10 mouse cellular contexts compared by ENCODE assay signal in the genomic region with DNA sequence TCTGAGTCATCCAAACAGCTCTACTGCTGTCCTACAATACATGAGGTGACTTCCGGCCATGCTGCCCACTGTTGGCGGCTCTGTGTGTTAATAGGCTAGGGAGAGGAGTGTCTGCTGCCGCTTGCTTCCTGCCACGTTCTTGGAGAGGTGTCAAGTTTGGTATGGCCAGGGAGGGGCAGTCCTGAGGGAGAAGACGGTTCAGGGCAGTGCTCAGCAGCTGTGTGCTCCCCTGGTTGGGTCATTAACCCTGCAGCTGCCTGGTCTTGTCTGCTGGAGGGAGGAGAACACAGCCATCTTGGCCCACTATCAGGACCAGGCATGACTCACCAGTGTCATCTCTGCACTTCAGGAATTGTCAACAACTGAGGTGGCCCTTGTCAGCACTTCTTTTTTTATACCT. TPM values are rescaled to one million over a fixed set of nuclear protein-coding genes. Genes with fewer than 3 reads are reported as not detected.
DNase-seq lines count a peak whose midpoint lies in the region; ATAC-seq lines count a peak whose summit lies in the region.
"Had no signal": no experiment of that assay in that cellular context is flagged by ENCODE, and none has a peak within 500 bp of the region (broad histone marks: within the 10 kb centered on the region; RNA-seq: fewer than 3 reads in every experiment).

No protein-coding gene starts in this region.

- no peak overlapping the region for H3K4me2 ChIP-seq in liver, embryonic 12.5 days
- H3K4me2 ChIP-seq: embryonic facial prominence, embryonic 12.5 days had no signal

- peak overlapping the region; percentile 73 for H3K27ac ChIP-seq in liver, embryonic 12.5 days
- H3K27ac ChIP-seq: embryonic facial prominence, embryonic 12.5 days had no signal

- H3K9ac ChIP-seq in liver, embryonic 12.5 days: no peak overlapping the region
- H3K9ac ChIP-seq: embryonic facial prominence, embryonic 12.5 days had no signal

- WGBS in liver, embryonic 12.5 days (ENCODE audit: insufficient replicate concordance): 56% methylated on average over 5 of the region's 5 CpGs

- peaks cover 25% of the 10 kb centered on the region for H3K4me1 ChIP-seq in liver, embryonic 12.5 days
- H3K4me1 ChIP-seq: embryonic facial prominence, embryonic 12.5 days had no signal

- peak; percentile 30 to 35 for DNase-seq in heart, adult 18-20 months
- no peak for DNase-seq in heart, adult 9 months (ENCODE audit: low spot score in 2 of 2)
- DNase-seq in 3T3-L1 (ENCODE audit: low read depth, low spot score) (peak; percentile 56), MN1 (ENCODE audit: low spot score) (peak; percentile 90)
- no peak for DNase-seq in thymus, adult 18-20 months
- DNase-seq in spleen, postnatal 36 days (ENCODE audit: low spot score in 2 of 2): no peak
- DNase-seq: gastrocnemius, postnatal 36 days had no signal

- no peaks in the 10 kb centered on the region for H3K27me3 ChIP-seq in liver, embryonic 12.5 days (replicated peaks)
- H3K27me3 ChIP-seq: embryonic facial prominence, embryonic 12.5 days had no signal

- ATAC-seq in liver, embryonic 12.5 days: peak; percentile 77
- ATAC-seq: inflammation-experienced regulatory T-cells, adult 6 months had no signal

- H3K4me3 ChIP-seq in liver, embryonic 12.5 days: no peak overlapping the region
- H3K4me3 ChIP-seq: embryonic facial prominence, embryonic 12.5 days had no signal

- H3K9me3 ChIP-seq in liver, embryonic 12.5 days (replicated peaks): no peaks in the 10 kb centered on the region
- H3K9me3 ChIP-seq: embryonic facial prominence, embryonic 12.5 days had no signal

- H3K36me3 ChIP-seq in liver, embryonic 12.5 days: peaks cover 100% of the 10 kb centered on the region

RNA-seq across cellular contexts. Expression of a gene that starts 7.5 kb away (rescaled TPM):
- total RNA-seq in heart, adult 18-20 months (2021): 10 to 100 TPM; 49.5 to 51.2 TPM
- 32.6 and 33.7 TPM in 2 replicates for polyA plus RNA-seq in liver, embryonic 12.5 days (2016; fragmentation: Nextera tagmentation; extraction: Ambion mirVana)

RNA-seq across cellular contexts. Expression of a gene that starts 15.0 kb away (rescaled TPM):
- 10 to 100 TPM; 28.0 to 30.4 TPM for total RNA-seq in heart, adult 18-20 months (2021)
- 44.1 and 46.7 TPM in 2 replicates for polyA plus RNA-seq in liver, embryonic 12.5 days (2016; fragmentation: Nextera tagmentation; extraction: Ambion mirVana)

RNA-seq across cellular contexts. Expression of a gene that starts 24.3 kb away (rescaled TPM):
- total RNA-seq in heart, adult 18-20 months (2021): under 1 TPM; 0.41 to 0.60 TPM
- 0.72 and 1.5 TPM in 2 replicates for polyA plus RNA-seq in liver, embryonic 12.5 days (2016; fragmentation: Nextera tagmentation; extraction: Ambion mirVana)

RNA-seq across cellular contexts. Expression of a gene that starts 34.1 kb away (rescaled TPM):
- total RNA-seq in heart, adult 18-20 months (2021): 1 to 10 TPM; 8.0 to 9.5 TPM
- 24.6 and 25.0 TPM in 2 replicates for polyA plus RNA-seq in liver, embryonic 12.5 days (2016; fragmentation: Nextera tagmentation; extraction: Ambion mirVana)

RNA-seq across cellular contexts. Expression of a gene that starts 34.3 kb away (rescaled TPM):
- 10 to 100 TPM; 20.5 to 21.7 TPM for total RNA-seq in heart, adult 18-20 months (2021)
- 33.0 and 34.9 TPM in 2 replicates for polyA plus RNA-seq in liver, embryonic 12.5 days (2016; fragmentation: Nextera tagmentation; extraction: Ambion mirVana)

Comparison
In these comparisons a context has a peak if more than half of its experiments do, and no peak if none do; other contexts are left out.
1. DNase-seq: peak in heart, adult 18-20 months (2 of 2), 3T3-L1 (single experiment) and MN1 (single experiment); none in heart, adult 9 months (0 of 2), thymus, adult 18-20 months (0 of 2) and spleen, postnatal 36 days (0 of 2).